13 mouse cellular contexts compared by ENCODE assay signal in genomic region chr12:87380586-87381379, GRCm38 (mm10). TPM values are rescaled to one million over a fixed set of nuclear protein-coding genes. Genes with fewer than 3 reads are reported as not detected.
DNase-seq lines count a peak whose midpoint lies in the region; ATAC-seq lines count a peak whose summit lies in the region.
"Had no signal": no experiment of that assay in that cellular context is flagged by ENCODE, and none has a peak within 500 bp of the region (broad histone marks: within the 10 kb centered on the region; RNA-seq: fewer than 3 reads in every experiment).

No protein-coding gene starts in this region.

- H3K9me3 ChIP-seq in heart, embryonic 10.5 days, result no peaks in the 10 kb centered on the region
- no peaks in the 10 kb centered on the region for H3K9me3 ChIP-seq in kidney, embryonic 16.5 days (ENCODE audit: low read length)
- no peaks in the 10 kb centered on the region for H3K9me3 ChIP-seq in kidney, embryonic 14.5 days (ENCODE audit: control insufficient read depth, low read length)
- no peaks in the 10 kb centered on the region for H3K9me3 ChIP-seq in limb, embryonic 10.5 days (replicated peaks)
- H3K9me3 ChIP-seq: hindbrain, embryonic 10.5 days; midbrain, embryonic 10.5 days; neural tube, embryonic 12.5 days had no signal

- no peak for DNase-seq in heart, embryonic 10.5 days (ENCODE audit: low spot score)
- no peak for DNase-seq in heart, adult 8-10 months (ENCODE audit: low spot score)
- no peak for DNase-seq in limb, embryonic 10.5 days (ENCODE audit: low spot score)
- DNase-seq in cerebellum, postnatal 4 days (ENCODE audit: low spot score in 2 of 2), result no peak
- DNase-seq: cerebellum, postnatal 10 days; retina, postnatal 1 day had no signal

- H3K4me1 ChIP-seq in heart, embryonic 10.5 days, result peaks cover 21% of the 10 kb centered on the region
- H3K4me1 ChIP-seq in kidney, embryonic 16.5 days (ENCODE audit: insufficient read depth, low read length), result peaks cover 9% of the 10 kb centered on the region
- H3K4me1 ChIP-seq in kidney, embryonic 14.5 days (ENCODE audit: control insufficient read depth, insufficient read depth, low read length), result no peaks in the 10 kb centered on the region
- peaks cover 4% of the 10 kb centered on the region for H3K4me1 ChIP-seq in limb, embryonic 10.5 days

- no peak overlapping the region for H3K4me2 ChIP-seq in kidney, embryonic 16.5 days (replicated peaks; ENCODE audit: low read depth, low read length)
- H3K4me2 ChIP-seq in kidney, embryonic 14.5 days (replicated peaks; ENCODE audit: low read depth, low read length), result no peak overlapping the region
- H3K4me2 ChIP-seq: neural tube, embryonic 12.5 days had no signal

- H3K27me3 ChIP-seq in heart, embryonic 10.5 days (ENCODE audit: insufficient read depth, poor library complexity, severe bottlenecking), result no peaks in the 10 kb centered on the region
- no peaks in the 10 kb centered on the region for H3K27me3 ChIP-seq in kidney, embryonic 16.5 days (ENCODE audit: insufficient read depth, low read length)
- H3K27me3 ChIP-seq in kidney, embryonic 14.5 days (ENCODE audit: control insufficient read depth, insufficient read depth, low read length), result no peaks in the 10 kb centered on the region
- no peaks in the 10 kb centered on the region for H3K27me3 ChIP-seq in limb, embryonic 10.5 days (ENCODE audit: low read depth, poor library complexity, severe bottlenecking)
- H3K27me3 ChIP-seq: neural tube, embryonic 12.5 days had no signal

- 0 out of 2 replicates have a peak overlapping the region, but pooled peaks have one; percentile 69 for H3K27ac ChIP-seq in heart, embryonic 10.5 days
- peak overlapping the region; percentile 39; the same call in 1 of the 2 replicates for H3K27ac ChIP-seq in kidney, embryonic 16.5 days (ENCODE audit: low read length)
- H3K27ac ChIP-seq in kidney, embryonic 14.5 days (ENCODE audit: low read depth, low read length), result no peak overlapping the region
- H3K27ac ChIP-seq in limb, embryonic 10.5 days, result no peak overlapping the region
- H3K27ac ChIP-seq: hindbrain, embryonic 10.5 days; midbrain, embryonic 10.5 days; neural tube, embryonic 12.5 days had no signal

- 69% methylated on average over 10 of the region's 10 CpGs for WGBS in heart, embryonic 10.5 days
- WGBS in kidney, embryonic 16.5 days, result 72% methylated on average over 10 of the region's 10 CpGs
- WGBS in kidney, embryonic 14.5 days, result 76% methylated on average over 10 of the region's 10 CpGs
- WGBS in limb, embryonic 10.5 days, result 87% methylated on average over 10 of the region's 10 CpGs

- peak; percentile 19; the same call in 1 of the 2 replicates for ATAC-seq in kidney, embryonic 16.5 days (ENCODE audit: low FRiP score, low TSS enrichment)
- ATAC-seq in kidney, embryonic 14.5 days (ENCODE audit: low FRiP score, low TSS enrichment), result no peak
- ATAC-seq in granulocyte monocyte progenitor cell, adult 5-6 weeks (replicated peaks; ENCODE audit: poor library complexity, severe bottlenecking), result 0 out of 2 replicates have a peak, but pooled peaks have one; percentile 4
- peak; percentile 71 for ATAC-seq in megakaryocyte progenitor cell, adult 5-6 weeks (replicated peaks; ENCODE audit: poor library complexity)

- no peaks in the 10 kb centered on the region for H3K36me3 ChIP-seq in heart, embryonic 10.5 days
- no peaks in the 10 kb centered on the region for H3K36me3 ChIP-seq in kidney, embryonic 16.5 days (ENCODE audit: insufficient read depth, low read length)
- no peaks in the 10 kb centered on the region for H3K36me3 ChIP-seq in kidney, embryonic 14.5 days (ENCODE audit: control insufficient read depth, insufficient read depth, low read length)
- H3K36me3 ChIP-seq in limb, embryonic 10.5 days, result no peaks in the 10 kb centered on the region
- H3K36me3 ChIP-seq: hindbrain, embryonic 10.5 days; midbrain, embryonic 10.5 days; neural tube, embryonic 12.5 days had no signal

- no peak overlapping the region for H3K9ac ChIP-seq in kidney, embryonic 16.5 days (replicated peaks; ENCODE audit: low read length)
- no peak overlapping the region for H3K9ac ChIP-seq in kidney, embryonic 14.5 days (ENCODE audit: low read depth, low read length)
- H3K9ac ChIP-seq: neural tube, embryonic 12.5 days had no signal

- H3K4me3 ChIP-seq in heart, embryonic 10.5 days, result no peak overlapping the region
- H3K4me3 ChIP-seq in kidney, embryonic 16.5 days (ENCODE audit: low read length), result no peak overlapping the region
- no peak overlapping the region for H3K4me3 ChIP-seq in kidney, embryonic 14.5 days (ENCODE audit: low read length)
- no peak overlapping the region for H3K4me3 ChIP-seq in limb, embryonic 10.5 days
- H3K4me3 ChIP-seq: hindbrain, embryonic 10.5 days; midbrain, embryonic 10.5 days; neural tube, embryonic 12.5 days had no signal

RNA-seq across cellular contexts. Expression of gene Sptlc2, which starts 7.4 kb away (rescaled TPM):
- 76.7 and 76.9 TPM in 2 replicates for polyA plus RNA-seq in heart, embryonic 10.5 days (2016; fragmentation: Nextera tagmentation; extraction: Ambion mirVana)
- 10 to 100 TPM; 18.9 to 30.4 (median 20.9) TPM for total RNA-seq in heart, adult 8-10 months (2022)
- polyA plus RNA-seq in kidney, embryonic 16.5 days (2015; fragmentation: Nextera tagmentation; extraction: Ambion mirVana), result 84.9 and 86.9 TPM in 2 replicates
- 65.1 and 85.3 TPM in 2 replicates for polyA plus RNA-seq in kidney, embryonic 14.5 days (2014; fragmentation: Nextera tagmentation; extraction: Ambion mirVana)
- 124 and 145 TPM in 2 replicates for total RNA-seq in granulocyte monocyte progenitor cell, adult 5-6 weeks (2014; fragmentation: Nextera tagmentation)
- 153 and 160 TPM in 2 replicates for total RNA-seq in granulocyte monocyte progenitor cell, adult 5-6 weeks (2017)
- 199 and 210 TPM in 2 replicates for total RNA-seq in megakaryocyte progenitor cell, adult 5-6 weeks (2015)
- 128 and 138 TPM in 2 replicates for total RNA-seq in megakaryocyte progenitor cell, adult 5-6 weeks (2017)
- polyA plus RNA-seq in limb, embryonic 10.5 days (2016; fragmentation: Nextera tagmentation; extraction: Ambion mirVana), result 48.2 and 57.4 TPM in 2 replicates

Comparison
In these comparisons a context has a peak if more than half of its experiments do, and no peak if none do; other contexts are left out.
1. H3K27ac ChIP-seq: peak in heart, embryonic 10.5 days (single experiment) and kidney, embryonic 16.5 days (single experiment); none in kidney, embryonic 14.5 days (single experiment) and limb, embryonic 10.5 days (single experiment).